Mouse (Mus musculus): ENCODE measurements around the gene Mycl.

GRCm38 (mm10) chr4:123025418-123025817, 30.0 kb downstream of the Mycl start:
- TF ChIP-seq CTCF (conservative IDR thresholded peaks at IDR 0.05; ENCODE audit: insufficient read depth, insufficient read length, low read depth, low read length) (no peak), POLR2A (IDR thresholded peaks at IDR 0.05; ENCODE audit: low read depth, low read length) (no peak)
